Mouse (Mus musculus) liver, embryonic 15.5 days (tissue): Measurements from ENCODE around the gene Spef1. TPM values are rescaled to one million over a fixed set of nuclear protein-coding genes. Genes with fewer than 3 reads are reported as not detected.

ENCODE experiments used
- ATAC-seq: fragments of 200-750 bp; cut with Nextera tagmentation; 2 replicates; pipeline ENCODE4 v1.8.0; 2017; ENCODE audit warnings: moderate number of reproducible peaks, mild to moderate bottlenecking, moderate library complexity; ENCODE audit not compliant: insufficient read depth
- H3K27ac ChIP-seq: fragments of 300-500 bp; sonication (generic); replicated peaks from 2 replicates; pipeline ENCODE4 v1.5.1; 2015; ENCODE audit warnings: mild to moderate bottlenecking, inconsistent platforms
- H3K27me3 ChIP-seq: fragments of 300-500 bp; sonication (generic); 2 replicates; pipeline ENCODE4 v1.6.1; 2015; ENCODE audit warnings: mild to moderate bottlenecking, inconsistent platforms
- H3K36me3 ChIP-seq: fragments of 300-500 bp; sonication (generic); replicated peaks from 2 replicates; pipeline ENCODE4 v1.6.1; 2015; ENCODE audit warnings: moderate library complexity, mild to moderate bottlenecking, inconsistent platforms
- H3K4me1 ChIP-seq: fragments of 300-500 bp; sonication (generic); replicated peaks from 2 replicates; pipeline ENCODE4 v1.6.1; 2015; ENCODE audit warnings: inconsistent platforms
- H3K4me2 ChIP-seq: fragments of 300-500 bp; sonication (generic); 2 replicates; pipeline ENCODE4 v1.6.1; 2015; ENCODE audit warnings: moderate library complexity, mild to moderate bottlenecking, inconsistent platforms
- H3K4me3 ChIP-seq: fragments of 300-500 bp; sonication (generic); replicated peaks from 2 replicates; pipeline ENCODE4 v1.5.1; 2015; ENCODE audit warnings: mild to moderate bottlenecking, inconsistent platforms
- H3K9ac ChIP-seq: fragments of 300-500 bp; sonication (generic); 2 replicates; pipeline ENCODE4 v1.6.1; 2015; ENCODE audit warnings: moderate library complexity, mild to moderate bottlenecking, inconsistent platforms
- H3K9me3 ChIP-seq: fragments of 300-500 bp; sonication (generic); replicated peaks from 2 replicates; pipeline ENCODE4 v1.6.1; 2016; ENCODE audit warnings: inconsistent platforms
- WGBS: fragments of 180-500 bp; shearing (Covaris S2); methylation state at CpG from one replicate; pipeline ENCODE4 v1.1.7; 2015; ENCODE audit warnings: mixed read lengths; ENCODE audit not compliant: insufficient replicate concordance; 5-methylcytosine and 5-hydroxymethylcytosine counted together
- polyA plus RNA-seq: library from polyadenylated mRNA; unstranded; fragments of >200 nt; fragmentation: Nextera tagmentation; extraction: Ambion mirVana; gene quantifications from 2 replicates; pipeline ENCODE4 v1.2.1, GENCODE M21; 2015

Spef1 gene
- polyA plus RNA-seq, 1 experiment from 2014 or later = 1.6 TPM

- Histone ChIP-seq H3K27me3 (no peaks in the 10 kb centered on the region), H3K4me3 (peak overlapping the region; percentile 90), H3K27ac (peak overlapping the region; percentile 97), H3K4me1 (peaks cover 61% of the 10 kb centered on the region), H3K9me3 (no peaks in the 10 kb centered on the region), H3K4me2 (peak overlapping the region; percentile 96), H3K36me3 (peaks cover 49% of the 10 kb centered on the region), H3K9ac (peak overlapping the region; percentile 95)
- ATAC-seq = no peak
- 36% methylated on average over 3 of the region's 3 CpGs for WGBS
Observed at GRCm38 (mm10) chr2:131187602-131187922, 480 bp upstream of the Spef1 start.

GRCm38 (mm10) chr2:131186343-131186742, 739 bp downstream of the Spef1 start:
- 3% methylated on average over 14 of the region's 14 CpGs for WGBS
- Histone ChIP-seq H3K27ac (peak overlapping the region; percentile 97), H3K36me3 (peaks cover 36% of the 10 kb centered on the region), H3K4me3 (peak overlapping the region; percentile 90), H3K4me1 (peaks cover 55% of the 10 kb centered on the region), H3K9ac (peak overlapping the region; percentile 95), H3K27me3 (no peaks in the 10 kb centered on the region), H3K9me3 (no peaks in the 10 kb centered on the region), H3K4me2 (peak overlapping the region; percentile 96)
- peak; percentile 40 for ATAC-seq

- Histone ChIP-seq H3K9me3 (no peaks in the 10 kb centered on the region), H3K4me3 (peak within 1 kb of the TSS; percentile 69), H3K4me2 (peak within 1 kb of the TSS; percentile 95), H3K27ac (peak within 1 kb of the TSS; percentile 90), H3K4me1 (peaks cover 58% of the 10 kb centered on the region), H3K27me3 (no peaks in the 10 kb centered on the region), H3K36me3 (peaks cover 21% of the 10 kb centered on the region), H3K9ac (peak within 1 kb of the TSS; percentile 85)
- peak; percentile 84 for ATAC-seq
- WGBS = 2% methylated on average over 57 of the region's 57 CpGs
Observed at GRCm38 (mm10) chr2:131179990-131180587, 7.0 kb downstream of the Spef1 start, which contains the start of gene Cenpb. Gene Cenpb, minus strand, starts transcription at chr2:131180067.

GRCm38 (mm10) chr2:131179246-131179886, 7.7 kb downstream of the Spef1 start:
- peaks cover 61% of the 10 kb centered on the region for H3K4me1 ChIP-seq
- peak overlapping the region; percentile 90 for H3K27ac ChIP-seq
- H3K9ac ChIP-seq = peak overlapping the region; percentile 85
- peak overlapping the region; percentile 69 for H3K4me3 ChIP-seq
- peak overlapping the region; percentile 95 for H3K4me2 ChIP-seq
- H3K36me3 ChIP-seq = peaks cover 21% of the 10 kb centered on the region
- peak; percentile 73 for ATAC-seq
- WGBS = under 1% methylated on average over 67 of the region's 67 CpGs
- no peaks in the 10 kb centered on the region for H3K9me3 ChIP-seq
- H3K27me3 ChIP-seq = peaks cover 2% of the 10 kb centered on the region

- H3K4me2 ChIP-seq = peak overlapping the region; percentile 95
- peak overlapping the region; percentile 90 for H3K27ac ChIP-seq
- ATAC-seq = no peak
- peak overlapping the region; percentile 85 for H3K9ac ChIP-seq
- H3K9me3 ChIP-seq = no peaks in the 10 kb centered on the region
- H3K4me3 ChIP-seq = peak overlapping the region; percentile 69
- peaks cover 21% of the 10 kb centered on the region for H3K36me3 ChIP-seq
- WGBS = 42% methylated on average over 26 of the region's 26 CpGs
- peaks cover 61% of the 10 kb centered on the region for H3K4me1 ChIP-seq
- H3K27me3 ChIP-seq = peaks cover 8% of the 10 kb centered on the region
Observed at GRCm38 (mm10) chr2:131178828-131179245, 8.2 kb downstream of the Spef1 start.

GRCm38 (mm10) chr2:131177932-131178331, 9.2 kb downstream of the Spef1 start:
- Histone ChIP-seq H3K27ac (0 out of 2 replicates have a peak overlapping the region, but pooled peaks have one; percentile 30), H3K9ac (peak overlapping the region; percentile 85), H3K4me1 (peaks cover 61% of the 10 kb centered on the region), H3K27me3 (peaks cover 17% of the 10 kb centered on the region), H3K4me3 (peak overlapping the region; percentile 69), H3K9me3 (no peaks in the 10 kb centered on the region), H3K4me2 (peak overlapping the region; percentile 95), H3K36me3 (peaks cover 21% of the 10 kb centered on the region)
- 79% methylated on average over 9 of the region's 9 CpGs for WGBS
- ATAC-seq = no peak

- H3K27ac ChIP-seq = no peak overlapping the region; the same call in 1 of the 2 replicates
- H3K36me3 ChIP-seq = peaks cover 21% of the 10 kb centered on the region
- H3K4me1 ChIP-seq = peaks cover 71% of the 10 kb centered on the region
- WGBS = 58% methylated on average over 5 of the region's 5 CpGs
- H3K4me3 ChIP-seq = no peak overlapping the region
- peaks cover 31% of the 10 kb centered on the region for H3K27me3 ChIP-seq
- H3K4me2 ChIP-seq = peak overlapping the region; percentile 95; the same call in 1 of the 2 replicates
- ATAC-seq = no peak
- no peaks in the 10 kb centered on the region for H3K9me3 ChIP-seq
- no peak overlapping the region for H3K9ac ChIP-seq
Observed at GRCm38 (mm10) chr2:131176491-131176890, 10.6 kb downstream of the Spef1 start.

- H3K4me3 ChIP-seq = no peak overlapping the region
Observed at GRCm38 (mm10) chr2:131175945-131176309, 11.2 kb downstream of the Spef1 start.

GRCm38 (mm10) chr2:131175286-131175944, 11.7 kb downstream of the Spef1 start:
- whole genome bisulfite sequencing = 76% methylated on average over 3 of the region's 3 CpGs
- H3K4me1 ChIP-seq = peaks cover 67% of the 10 kb centered on the region
- peaks cover 42% of the 10 kb centered on the region for H3K27me3 ChIP-seq
- 0 out of 2 replicates have a peak overlapping the region, but pooled peaks have one; percentile 29 for H3K27ac ChIP-seq
- H3K9ac ChIP-seq = no peak overlapping the region
- ATAC-seq = no peak
- no peak overlapping the region for H3K4me2 ChIP-seq
- H3K36me3 ChIP-seq = peaks cover 21% of the 10 kb centered on the region
- no peaks in the 10 kb centered on the region for H3K9me3 ChIP-seq
- no peak overlapping the region for H3K4me3 ChIP-seq

More at GRCm38 (mm10) chr2:131175945-131176309, 11.2 kb downstream of the Spef1 start:
- Histone ChIP-seq H3K4me1 (peaks cover 72% of the 10 kb centered on the region), H3K36me3 (peaks cover 21% of the 10 kb centered on the region), H3K4me2 (no peak overlapping the region), H3K27ac (0 out of 2 replicates have a peak overlapping the region, but pooled peaks have one; percentile 29), H3K27me3 (peaks cover 37% of the 10 kb centered on the region), H3K9me3 (no peaks in the 10 kb centered on the region), H3K9ac (no peak overlapping the region)
- WGBS = 86% methylated on average over 1 of the region's 1 CpGs
- no peak for ATAC-seq

GRCm38 (mm10) chr2:131174700-131175099, 12.4 kb downstream of the Spef1 start:
- WGBS = 2% methylated on average over 11 of the region's 11 CpGs
- Histone ChIP-seq H3K27ac (no peak overlapping the region), H3K9me3 (no peaks in the 10 kb centered on the region), H3K9ac (no peak overlapping the region), H3K27me3 (peaks cover 49% of the 10 kb centered on the region), H3K4me1 (peaks cover 62% of the 10 kb centered on the region), H3K4me3 (peak overlapping the region; percentile 44), H3K36me3 (peaks cover 21% of the 10 kb centered on the region), H3K4me2 (peak overlapping the region; percentile 72)
- ATAC-seq = no peak

GRCm38 (mm10) chr2:131172322-131172721, 14.8 kb downstream of the Spef1 start:
- no peak for ATAC-seq
- peaks cover 14% of the 10 kb centered on the region for H3K36me3 ChIP-seq
- H3K9me3 ChIP-seq = no peaks in the 10 kb centered on the region
- no peak overlapping the region for H3K27ac ChIP-seq
- no peak overlapping the region for H3K4me2 ChIP-seq
- peaks cover 40% of the 10 kb centered on the region for H3K4me1 ChIP-seq
- no peak overlapping the region for H3K9ac ChIP-seq
- H3K4me3 ChIP-seq = no peak overlapping the region
- peaks cover 70% of the 10 kb centered on the region for H3K27me3 ChIP-seq
- WGBS = 21% methylated on average over 9 of the region's 9 CpGs
